Mouse (Mus musculus) left cerebral cortex, adult 8-10 months (tissue): ENCODE measurements at regions not wholly inside any gene's neighbourhood (a gene's known extent, or its start where the extent isn't known, plus 50 kb on each side); places are given as distances from the start of the nearest gene placed in this dataset.
"Not testable (repeated sequence)": the region's sequence is repeated elsewhere in the genome, so short reads cannot be mapped to it uniquely, and the experiment has no call there.

Experiments
- DNase-seq, 2 experiments: peaks; one replicate each; pipeline ENCODE4 v3.0.0; 2022; ENCODE audit warnings: low spot score in 2 of 2

DNA sequence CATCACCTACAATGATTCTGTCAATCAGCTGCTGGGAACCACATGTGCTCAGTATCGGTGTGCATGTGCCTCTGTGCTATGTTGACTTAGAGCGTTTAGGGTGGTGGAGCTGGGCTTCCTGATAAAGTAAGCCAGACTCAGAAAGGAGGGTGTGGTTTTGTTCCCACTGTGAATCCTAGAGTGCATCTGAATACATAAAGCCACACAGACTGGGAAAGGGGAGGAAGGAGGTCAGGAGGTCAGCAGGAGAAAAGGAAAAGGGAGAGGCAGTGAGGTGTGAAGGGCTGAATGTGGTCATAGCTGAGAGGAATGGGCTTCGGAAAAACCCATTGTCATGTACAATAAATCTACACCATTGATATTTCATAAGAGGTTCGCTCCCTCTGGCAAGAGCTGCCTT lies 345.4 kb upstream of the Cdh4 start:
- no peak for DNase-seq

- DNase-seq: no peak
These were observed 342.4 kb upstream of the Cdh4 start for GRCm38 (mm10) chr2:179099783-179100182.

GRCm38 (mm10) chr2:179103114-179103513 lies 339.1 kb upstream of the Cdh4 start:
- no peak for DNase-seq

DNA sequence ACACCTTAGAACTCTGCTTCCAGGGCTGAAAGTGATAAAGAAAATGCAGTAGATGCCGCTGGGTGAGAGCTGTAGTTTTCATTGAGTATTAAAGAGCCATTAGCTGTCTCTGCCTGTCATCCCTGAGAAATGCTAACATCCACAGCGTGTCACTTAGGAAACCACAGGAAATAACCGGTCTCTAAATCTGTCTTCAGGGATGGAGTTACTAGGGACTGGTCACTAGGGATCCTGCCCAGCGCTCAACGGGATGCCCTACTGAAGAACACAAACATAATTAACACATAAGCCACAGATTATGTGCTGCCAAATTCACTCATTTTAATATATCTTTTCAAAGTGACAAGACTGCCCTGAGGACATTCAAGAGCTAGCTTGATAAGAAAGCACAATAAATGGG lies 329.3 kb upstream of the Cdh4 start:
- DNase-seq: no peak

DNA sequence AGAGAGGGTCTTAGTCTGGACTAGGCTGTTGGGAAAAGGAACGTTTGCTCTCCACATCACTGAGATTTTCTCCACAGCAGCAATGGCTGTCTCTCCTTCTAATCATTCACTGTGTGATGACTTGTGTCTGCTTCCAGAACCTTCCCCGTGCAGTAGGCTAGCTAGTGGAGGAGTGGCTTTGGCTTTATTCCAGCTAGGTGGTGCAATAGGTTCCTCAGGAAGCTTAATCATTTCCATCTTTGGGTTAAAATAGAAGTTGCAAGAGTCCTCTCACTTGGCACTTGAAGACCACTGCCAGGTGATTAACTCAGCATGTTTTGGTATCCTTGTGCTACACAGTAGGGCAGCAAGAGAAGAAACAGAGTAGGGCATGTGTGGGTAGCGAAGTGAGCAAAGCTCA lies 314.2 kb upstream of the Cdh4 start:
- DNase-seq: no peak

GRCm38 (mm10) chr2:179128432-179128831 lies 313.8 kb upstream of the Cdh4 start:
- no peak for DNase-seq

DNA sequence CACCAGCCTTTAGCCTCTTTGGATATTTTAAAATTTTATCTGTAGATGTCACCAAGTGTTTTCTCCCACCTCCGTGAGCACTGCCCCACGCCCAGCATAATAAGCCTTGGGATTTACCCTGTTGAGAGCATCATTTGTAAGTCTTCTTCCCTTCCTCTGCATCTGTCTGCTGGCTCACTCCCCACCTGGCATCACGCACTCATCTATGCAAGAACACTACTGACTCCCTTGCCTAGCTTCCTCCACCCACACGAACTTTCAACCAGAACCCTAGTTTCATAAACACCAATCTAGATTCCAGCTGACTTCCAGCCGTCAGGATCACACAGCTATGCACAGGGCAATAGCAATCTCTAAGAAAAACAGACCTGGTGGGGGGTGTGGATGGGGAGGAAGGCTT lies 311.2 kb upstream of the Cdh4 start:
- DNase-seq: peak in 1 of 2 experiments; percentile 28

- DNase-seq: no peak
These were observed 299.9 kb upstream of the Cdh4 start for GRCm38 (mm10) chr2:179142313-179142712.

DNA sequence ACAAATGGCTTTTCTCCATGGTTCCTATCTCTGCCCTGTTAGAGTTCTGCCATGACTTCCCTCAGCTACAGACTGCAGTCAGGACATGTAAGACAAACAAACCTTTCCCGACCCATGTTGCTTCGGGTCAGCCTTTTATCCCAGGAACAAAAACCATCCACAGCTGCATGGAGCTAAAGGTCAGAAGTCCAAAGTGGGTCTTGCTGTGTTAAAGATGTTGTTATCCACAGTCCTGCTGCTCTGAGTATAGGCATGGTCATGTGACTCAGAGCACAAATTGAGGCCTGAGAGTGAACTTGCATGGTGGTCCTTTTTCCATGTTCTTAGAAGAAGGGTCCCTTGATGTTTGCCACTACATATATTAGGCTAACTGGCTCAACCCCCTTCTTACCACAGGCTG lies 296.5 kb upstream of the Cdh4 start:
- DNase-seq: no peak

DNA sequence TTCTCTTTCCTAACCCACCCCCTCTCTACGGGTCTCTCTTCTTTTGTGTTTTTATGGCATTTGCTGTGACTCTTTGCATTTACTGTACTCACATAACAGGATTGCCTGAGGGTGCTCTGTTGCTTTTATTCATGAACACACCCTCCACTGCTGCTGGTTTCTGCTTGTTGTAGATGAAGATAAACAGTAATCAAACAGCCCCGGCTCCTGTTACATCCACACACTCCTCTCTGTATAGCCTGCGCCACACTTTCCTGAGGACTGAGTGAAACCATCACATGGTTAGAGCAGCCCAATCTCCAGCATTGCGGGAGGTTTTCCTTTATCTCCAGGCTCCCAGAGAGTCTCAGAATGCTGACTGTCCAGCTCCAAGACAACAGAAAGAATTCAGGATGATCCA lies 296.0 kb upstream of the Cdh4 start:
- DNase-seq: no peak

DNA sequence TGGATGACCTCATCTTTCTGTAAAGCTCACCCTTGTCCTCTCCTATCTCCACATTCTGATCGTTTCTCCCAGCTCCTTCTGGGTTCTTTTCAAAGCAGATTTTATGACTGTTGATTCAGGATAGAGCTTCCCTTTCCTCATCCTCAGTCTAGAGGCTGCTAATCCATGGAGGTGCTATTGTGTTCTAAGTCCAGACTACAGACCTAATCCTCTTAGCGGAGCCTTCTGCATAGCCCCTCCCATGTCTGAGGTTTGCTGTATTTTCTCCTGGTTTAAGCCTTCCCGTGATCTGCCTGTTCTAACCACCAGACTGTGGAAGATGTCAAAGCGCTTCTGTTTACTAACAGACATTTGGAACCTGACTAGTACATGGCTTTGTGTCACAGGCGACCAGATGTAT lies 294.0 kb upstream of the Cdh4 start:
- DNase-seq: no peak

GRCm38 (mm10) chr2:179148667-179149066 lies 293.6 kb upstream of the Cdh4 start:
- no peak for DNase-seq

- no peak for DNase-seq
These were observed 283.4 kb upstream of the Cdh4 start for GRCm38 (mm10) chr2:179158881-179159280.

- no peak for DNase-seq
These were observed 279.1 kb upstream of the Cdh4 start for GRCm38 (mm10) chr2:179163116-179163515.

- DNase-seq: no peak
These were observed 272.1 kb upstream of the Cdh4 start for GRCm38 (mm10) chr2:179170157-179170556.

GRCm38 (mm10) chr2:179170608-179171007 lies 271.6 kb upstream of the Cdh4 start:
- no peak for DNase-seq

DNA sequence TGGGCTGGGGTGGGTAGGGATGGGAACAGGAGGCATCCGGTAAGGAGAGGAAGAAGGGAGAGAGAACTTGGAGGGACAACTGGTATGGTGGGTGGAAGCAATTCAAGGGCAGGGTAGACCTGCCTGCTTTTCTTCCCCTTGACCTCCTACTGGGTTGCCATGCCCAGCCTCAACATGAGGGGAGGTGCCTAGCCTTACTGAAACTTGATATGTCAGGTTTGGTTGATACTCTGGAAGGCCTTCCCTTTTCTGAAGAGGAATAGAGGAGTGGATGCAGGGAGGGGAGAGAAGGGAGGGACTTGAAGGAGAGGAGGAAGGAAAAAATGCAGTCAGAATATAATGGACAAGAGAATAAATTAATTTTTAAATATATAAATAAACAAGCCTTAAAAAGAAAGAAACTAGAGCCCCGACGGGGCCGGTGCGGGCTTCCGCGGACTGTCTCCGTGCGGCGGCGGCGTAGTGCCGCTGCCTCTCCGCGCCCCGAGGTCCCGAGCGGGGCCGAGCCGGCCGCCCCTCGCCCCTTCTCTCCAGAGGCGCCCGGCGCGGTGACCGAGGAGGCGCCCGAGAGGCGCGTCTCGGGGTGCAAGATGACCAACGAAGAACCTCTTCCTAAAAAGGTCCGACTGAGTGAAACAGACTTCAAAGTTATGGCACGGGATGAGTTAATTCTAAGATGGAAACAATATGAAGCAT lies 265.2 kb upstream of the Cdh4 start:
- not testable (repeated sequence) for DNase-seq

- DNase-seq: no peak
These were observed 260.9 kb upstream of the Cdh4 start for GRCm38 (mm10) chr2:179181366-179181765.

- DNase-seq: no peak
These were observed 260.1 kb upstream of the Cdh4 start for GRCm38 (mm10) chr2:179182123-179182522.

DNA sequence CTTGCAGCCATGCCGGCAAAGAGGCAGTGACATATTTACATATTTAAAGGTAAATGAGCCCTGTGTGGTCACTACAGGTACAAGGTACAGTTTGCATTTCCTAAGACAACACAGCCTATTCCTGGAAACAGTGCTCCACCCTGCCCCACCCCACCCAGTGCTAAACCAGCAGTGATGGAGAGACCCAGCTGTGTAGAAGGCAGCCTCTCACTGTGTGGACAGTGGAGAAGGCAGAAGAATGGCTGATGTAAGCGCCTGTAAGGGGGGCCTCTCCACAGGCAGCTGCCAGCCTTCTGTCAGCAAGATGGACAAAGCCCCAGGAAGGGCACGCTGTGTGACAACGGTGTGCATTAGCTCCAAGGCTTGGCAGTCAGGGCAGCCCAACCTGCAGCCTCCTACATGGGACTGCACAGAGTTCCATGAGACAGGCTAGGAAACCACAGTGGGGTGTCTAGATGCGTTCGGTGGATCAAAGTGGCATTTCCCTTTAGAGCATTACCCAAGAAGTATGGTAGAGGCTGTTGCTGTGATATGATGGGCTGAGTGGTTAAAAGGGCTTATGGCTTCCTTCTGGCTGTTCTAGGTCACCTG lies 249.2 kb upstream of the Cdh4 start:
- no peak for DNase-seq

DNA sequence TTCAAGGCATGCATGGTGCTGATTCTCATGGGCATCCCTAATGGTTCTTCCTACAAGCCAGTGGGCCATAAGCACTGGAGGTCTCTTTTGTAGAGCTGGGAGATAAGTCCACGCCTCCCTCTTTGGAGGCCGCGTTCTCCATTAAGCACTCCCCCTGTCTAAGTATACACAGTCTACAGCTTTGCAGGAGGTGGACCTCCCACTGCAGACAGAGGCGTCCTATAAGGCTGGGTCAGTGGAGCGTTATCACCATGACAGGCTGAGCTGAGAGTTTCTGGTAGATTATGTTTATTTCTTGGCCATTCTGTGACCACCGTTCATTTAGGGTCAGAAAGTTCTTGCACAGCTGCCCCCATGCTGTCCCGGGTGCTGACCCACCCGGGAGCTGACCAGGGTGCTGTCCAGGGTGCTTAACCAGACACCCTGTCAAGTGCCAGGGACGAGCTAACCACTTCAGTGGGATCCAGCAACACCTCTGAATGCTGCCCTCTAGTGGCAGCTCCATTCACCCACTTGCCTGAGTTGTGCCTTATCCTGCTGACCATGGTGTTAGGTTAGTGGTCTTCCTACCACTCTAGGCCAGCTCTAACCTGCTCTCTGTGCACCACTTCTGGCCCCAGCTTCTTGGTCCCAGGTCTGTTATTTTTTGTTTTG lies 248.6 kb upstream of the Cdh4 start:
- DNase-seq: peak; percentile 22 to 34

DNA sequence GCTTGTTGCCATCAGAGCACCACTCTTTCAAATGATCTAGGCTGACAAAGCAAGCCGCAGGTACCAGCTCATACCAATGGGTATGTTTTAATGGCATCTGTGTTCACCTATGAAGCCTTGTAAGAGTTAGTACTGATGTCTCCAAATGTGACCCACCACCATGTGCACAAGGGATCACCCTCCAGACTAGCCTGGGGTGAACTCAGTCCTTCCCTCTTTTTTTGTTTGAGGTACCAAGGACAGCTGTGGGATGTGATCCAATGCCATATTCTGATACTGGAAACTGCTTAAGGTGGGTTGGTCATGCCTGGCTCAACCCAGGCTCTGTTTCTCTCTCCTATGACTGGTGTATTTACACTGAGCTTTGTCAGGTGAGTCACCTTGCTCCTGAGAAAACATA lies 244.8 kb upstream of the Cdh4 start:
- no peak for DNase-seq

- no peak for DNase-seq
These were observed 241.7 kb upstream of the Cdh4 start for GRCm38 (mm10) chr2:179200495-179200894.
